Mouse (Mus musculus) heart, postnatal 36 days (tissue): Measurements from ENCODE around the gene Osbpl8. TPM values are rescaled to one million over a fixed set of nuclear protein-coding genes. Genes with fewer than 3 reads are reported as not detected.
A peak's percentile ranks its signal among the peaks of the same experiment; 100 is the strongest.
"Not testable (repeated sequence)": the region's sequence is repeated elsewhere in the genome, so short reads cannot be mapped to it uniquely, and the experiment has no call there.

Experiments
- DNase-seq, 2 experiments: peaks; one replicate each; pipeline ENCODE4 v3.0.0; 2021 to 2022
- intact Hi-C: fragments of 180-260 bp; cut with DNase I; formaldehyde crosslinking; loops from one replicate; pipeline ENCODE4 v1.15.1; 2025
- total RNA-seq, 2 experiments: library from RNA; stranded (reverse); gene quantifications; 2 replicates each; pipeline ENCODE4 v1.2.3; 2021

The Osbpl8 gene
- 10 to 100 TPM; 70.4 to 71.4 TPM for total RNA-seq

- DNase-seq: peak; percentile 100
- intact Hi-C loops: loop anchor here (2.0 to 5.0 kb wide), 7 partner anchors 57 to 808 kb away; partner anchors contain the start of genes Bbs10, Krr1 and Nap1l1
Observed at GRCm38 (mm10) chr10:111164304-111165218, at the start of gene Osbpl8. Gene Osbpl8, plus strand, starts transcription at chr10:111164752.

- no peak for DNase-seq
- intact Hi-C loops: no loop called here
Observed at GRCm38 (mm10) chr10:111117198-111117845, 47.2 kb upstream of the Osbpl8 start.

- intact Hi-C loops: no loop called here
Observed at GRCm38 (mm10) chr10:111118292-111118691, 46.3 kb upstream of the Osbpl8 start.

GRCm38 (mm10) chr10:111118991-111119650 lies 45.4 kb upstream of the Osbpl8 start:
- intact Hi-C loops: no loop called here
- no peak for DNase-seq

More at GRCm38 (mm10) chr10:111118292-111118691, 46.3 kb upstream of the Osbpl8 start:
- DNase-seq: no peak

- intact Hi-C loops: no loop called here
Observed at GRCm38 (mm10) chr10:111119756-111120155, 44.8 kb upstream of the Osbpl8 start.

GRCm38 (mm10) chr10:111122864-111123398 lies 41.6 kb upstream of the Osbpl8 start:
- DNase-seq: no peak
- intact Hi-C loops: no loop called here

More at GRCm38 (mm10) chr10:111119756-111120155, 44.8 kb upstream of the Osbpl8 start:
- no peak for DNase-seq

GRCm38 (mm10) chr10:111124175-111124574 lies 40.4 kb upstream of the Osbpl8 start:
- intact Hi-C loops: no loop called here

GRCm38 (mm10) chr10:111124767-111125315 lies 39.7 kb upstream of the Osbpl8 start:
- intact Hi-C loops: no loop called here
- no peak for DNase-seq

More at GRCm38 (mm10) chr10:111124175-111124574, 40.4 kb upstream of the Osbpl8 start:
- DNase-seq: no peak

GRCm38 (mm10) chr10:111127388-111127787 lies 37.2 kb upstream of the Osbpl8 start:
- intact Hi-C loops: no loop called here
- DNase-seq: no peak

- no peak for DNase-seq
- intact Hi-C loops: no loop called here
Observed at GRCm38 (mm10) chr10:111128493-111128892, 36.1 kb upstream of the Osbpl8 start.

GRCm38 (mm10) chr10:111129867-111130620 lies 34.5 kb upstream of the Osbpl8 start:
- intact Hi-C loops: loop anchor here (10.0 kb wide), 1 partner anchor 345 kb away; the partner anchor contains the start of gene Nap1l1
- DNase-seq: no peak

- no peak for DNase-seq
- intact Hi-C loops: loop anchor here (10.0 kb wide), 1 partner anchor 344 kb away; the partner anchor contains the start of gene Nap1l1
Observed at GRCm38 (mm10) chr10:111130872-111131271, 33.7 kb upstream of the Osbpl8 start.

GRCm38 (mm10) chr10:111133271-111133670 lies 31.3 kb upstream of the Osbpl8 start:
- no peak for DNase-seq
- intact Hi-C loops: loop anchor here (10.0 kb wide), 1 partner anchor 342 kb away; the partner anchor contains the start of gene Nap1l1

GRCm38 (mm10) chr10:111133936-111134335 lies 30.6 kb upstream of the Osbpl8 start:
- intact Hi-C loops: loop anchor here (10.0 kb wide), 1 partner anchor 341 kb away; the partner anchor contains the start of gene Nap1l1
- no peak for DNase-seq

GRCm38 (mm10) chr10:111134412-111134957 lies 30.1 kb upstream of the Osbpl8 start:
- intact Hi-C loops: loop anchor here (10.0 kb wide), 1 partner anchor 340 kb away; the partner anchor contains the start of gene Nap1l1
- DNase-seq: no peak

- not testable (repeated sequence) for DNase-seq
- intact Hi-C loops: loop anchor here (10.0 kb wide), 1 partner anchor 338 kb away; the partner anchor contains the start of gene Nap1l1
Observed at GRCm38 (mm10) chr10:111136306-111136705, 28.2 kb upstream of the Osbpl8 start.

GRCm38 (mm10) chr10:111137905-111138304 lies 26.6 kb upstream of the Osbpl8 start:
- intact Hi-C loops: loop anchor here (10.0 kb wide), 1 partner anchor 337 kb away; the partner anchor contains the start of gene Nap1l1
- no peak for DNase-seq

GRCm38 (mm10) chr10:111139170-111139569 lies 25.4 kb upstream of the Osbpl8 start:
- intact Hi-C loops: loop anchor here (10.0 kb wide), 1 partner anchor 336 kb away; the partner anchor contains the start of gene Nap1l1
- no peak for DNase-seq
